Mouse (Mus musculus) liver, embryonic 16.5 days (tissue): ENCODE data around the gene Rnase10. TPM values are rescaled to one million over a fixed set of nuclear protein-coding genes. Genes with fewer than 3 reads are reported as not detected.

Experiments used
- ATAC-seq: fragments of 200-750 bp; cut with Nextera tagmentation; 2 replicates; pipeline ENCODE4 v1.8.0; 2017; ENCODE audit warnings: low read depth, mild to moderate bottlenecking, moderate number of reproducible peaks, moderate library complexity
- H3K27ac ChIP-seq: fragments of 300-500 bp; sonication (generic); 2 replicates; pipeline ENCODE4 v1.5.1; 2014; ENCODE audit warnings: mild to moderate bottlenecking, low read length
- H3K27me3 ChIP-seq: fragments of 300-500 bp; sonication (generic); 2 replicates; pipeline ENCODE4 v1.6.1; 2014; ENCODE audit warnings: low read depth, low read length, mixed read lengths; ENCODE audit not compliant: control insufficient read depth, insufficient read depth
- H3K36me3 ChIP-seq: fragments of 300-500 bp; sonication (generic); 2 replicates; pipeline ENCODE4 v1.6.1; 2014; ENCODE audit warnings: mild to moderate bottlenecking; ENCODE audit not compliant: control insufficient read depth, insufficient read depth
- H3K4me1 ChIP-seq: fragments of 300-500 bp; sonication (generic); 2 replicates; pipeline ENCODE4 v1.6.1; 2014; ENCODE audit warnings: low read depth, low read length, mixed read lengths; ENCODE audit not compliant: control insufficient read depth
- H3K4me2 ChIP-seq: fragments of 300-500 bp; sonication (generic); 2 replicates; pipeline ENCODE4 v1.6.1; 2014; ENCODE audit warnings: low read depth, low read length, mixed read lengths
- H3K4me3 ChIP-seq: fragments of 300-500 bp; sonication (generic); 2 replicates; pipeline ENCODE4 v1.5.1; 2014; ENCODE audit warnings: low read depth, mild to moderate bottlenecking, low read length
- H3K9ac ChIP-seq: fragments of 300-500 bp; sonication (generic); 2 replicates; pipeline ENCODE4 v1.6.1; 2014; ENCODE audit warnings: low read depth, low read length
- H3K9me3 ChIP-seq: fragments of 300-500 bp; sonication (generic); replicated peaks from 2 replicates; pipeline ENCODE4 v1.6.1; 2016; ENCODE audit warnings: low read length; ENCODE audit not compliant: control insufficient read depth
- WGBS: fragments of 180-500 bp; shearing (Covaris S2); extraction: QIAGEN DNeasy Blood & Tissue Kit; methylation state at CpG from one replicate; pipeline ENCODE4 v1.1.7; 2014; ENCODE audit not compliant: insufficient replicate concordance; 5-methylcytosine and 5-hydroxymethylcytosine counted together
- polyA plus RNA-seq: library from polyadenylated mRNA; unstranded; fragments of >200 nt; fragmentation: Nextera tagmentation; extraction: Ambion mirVana; gene quantifications from 2 replicates; pipeline ENCODE4 v1.2.1, GENCODE M21; 2015

Gene Rnase10
- polyA plus RNA-seq, 1 experiment from 2014 or later, result 0.09 TPM

DNA sequence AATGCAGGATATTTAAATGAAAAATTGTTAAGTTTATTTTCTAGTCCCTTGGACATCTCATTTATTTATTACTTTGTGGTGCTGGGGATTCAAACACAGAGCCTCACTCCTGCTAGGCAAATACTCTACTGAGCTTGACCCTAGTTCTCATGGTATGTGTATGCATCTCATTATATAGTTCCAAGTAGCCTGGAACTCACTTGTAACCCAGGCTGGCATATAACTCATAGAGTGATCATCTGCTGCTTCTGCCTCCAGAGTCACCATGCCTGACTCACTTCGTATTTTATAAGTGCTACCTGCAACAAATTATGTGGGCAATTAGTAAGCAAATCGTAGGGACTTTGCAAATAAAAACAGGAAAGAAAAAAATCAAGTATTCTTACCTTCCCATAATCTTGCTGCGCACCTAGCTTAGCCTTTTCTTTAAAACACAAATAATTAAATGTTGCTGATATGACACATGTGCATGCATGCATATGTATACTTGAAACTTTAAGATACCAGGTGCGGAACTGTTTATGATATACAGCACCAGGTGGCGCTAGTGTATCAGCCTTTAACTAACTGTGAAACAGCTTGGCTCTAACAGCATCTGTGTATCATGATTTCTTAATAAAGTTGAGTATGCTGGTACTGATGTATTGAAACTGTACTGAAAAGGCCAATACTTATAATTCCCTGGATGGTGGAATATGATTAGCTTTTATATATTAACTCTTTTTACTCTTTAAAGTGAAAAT, 19.0 kb downstream of the Rnase10 start:
- 26% methylated on average over 5 of the region's 5 CpGs for WGBS
- H3K9ac ChIP-seq, result no peak overlapping the region
- ATAC-seq, result peak; percentile 47; the same call in 1 of the 2 replicates

GRCm38 (mm10) chr14:51027387-51028155, 20.0 kb downstream of the Rnase10 start:
- Histone ChIP-seq H3K4me1 (no peaks in the 10 kb centered on the region), H3K4me3 (no peak overlapping the region), H3K27ac (no peak overlapping the region), H3K9me3 (no peaks in the 10 kb centered on the region), H3K9ac (no peak overlapping the region), H3K36me3 (no peaks in the 10 kb centered on the region), H3K4me2 (no peak overlapping the region), H3K27me3 (no peaks in the 10 kb centered on the region)
- 43% methylated on average over 3 of the region's 3 CpGs for WGBS
- no peak for ATAC-seq

More for the DNA sequence above, 19.0 kb downstream of the Rnase10 start:
- Histone ChIP-seq H3K27ac (no peak overlapping the region), H3K4me3 (no peak overlapping the region), H3K9me3 (no peaks in the 10 kb centered on the region), H3K4me2 (no peak overlapping the region), H3K27me3 (no peaks in the 10 kb centered on the region), H3K4me1 (no peaks in the 10 kb centered on the region), H3K36me3 (no peaks in the 10 kb centered on the region)

GRCm38 (mm10) chr14:51035206-51035605, 27.7 kb downstream of the Rnase10 start:
- H3K4me1 ChIP-seq, result no peaks in the 10 kb centered on the region
- ATAC-seq, result no peak
- H3K4me2 ChIP-seq, result no peak overlapping the region
- H3K9ac ChIP-seq, result no peak overlapping the region
- no peak overlapping the region for H3K4me3 ChIP-seq
- no peaks in the 10 kb centered on the region for H3K36me3 ChIP-seq
- whole genome bisulfite sequencing, result 61% methylated on average over 1 of the region's 1 CpGs
- no peak overlapping the region for H3K27ac ChIP-seq
- no peaks in the 10 kb centered on the region for H3K9me3 ChIP-seq
- no peaks in the 10 kb centered on the region for H3K27me3 ChIP-seq

- 66% methylated on average over 4 of the region's 4 CpGs for WGBS
- Histone ChIP-seq H3K36me3 (no peaks in the 10 kb centered on the region), H3K27me3 (no peaks in the 10 kb centered on the region), H3K4me1 (no peaks in the 10 kb centered on the region), H3K9ac (no peak overlapping the region), H3K4me3 (no peak overlapping the region), H3K4me2 (no peak overlapping the region), H3K9me3 (no peaks in the 10 kb centered on the region), H3K27ac (no peak overlapping the region)
- ATAC-seq, result no peak
These were observed 28.7 kb downstream of the Rnase10 start for GRCm38 (mm10) chr14:51036214-51036613.

DNA sequence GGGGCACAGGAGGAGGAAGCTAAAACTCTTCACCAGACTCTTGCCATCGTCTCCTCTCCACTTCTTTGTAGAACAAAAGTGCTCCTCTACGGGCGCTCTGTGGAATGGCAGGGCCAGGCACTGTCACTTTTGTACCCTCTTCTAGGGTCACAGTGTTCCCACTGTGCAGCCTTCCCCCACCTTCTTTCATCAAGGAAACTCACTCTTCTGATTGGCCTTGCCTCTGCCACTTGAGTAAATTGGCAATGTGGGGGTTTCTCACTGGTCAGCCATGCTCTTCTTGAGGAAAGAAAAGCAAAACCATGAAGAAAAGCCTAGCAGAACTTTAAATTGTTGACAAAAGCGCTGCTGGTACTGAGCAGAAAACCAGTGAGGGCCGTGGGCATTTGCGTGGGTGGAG, 34.2 kb downstream of the Rnase10 start, which contains the start of gene Rnase9:
Gene Rnase9 (minus strand): TSS at position 101 of the 400 bp plus-strand sequence.
- Histone ChIP-seq H3K4me2 (no peak within 1 kb of the TSS), H3K27ac (no peak within 1 kb of the TSS), H3K36me3 (no peaks in the 10 kb centered on the region), H3K27me3 (no peaks in the 10 kb centered on the region), H3K9me3 (no peaks in the 10 kb centered on the region), H3K4me3 (no peak within 1 kb of the TSS), H3K9ac (no peak within 1 kb of the TSS), H3K4me1 (no peaks in the 10 kb centered on the region)
- no peak for ATAC-seq
- 65% methylated on average over 6 of the region's 6 CpGs for WGBS

DNA sequence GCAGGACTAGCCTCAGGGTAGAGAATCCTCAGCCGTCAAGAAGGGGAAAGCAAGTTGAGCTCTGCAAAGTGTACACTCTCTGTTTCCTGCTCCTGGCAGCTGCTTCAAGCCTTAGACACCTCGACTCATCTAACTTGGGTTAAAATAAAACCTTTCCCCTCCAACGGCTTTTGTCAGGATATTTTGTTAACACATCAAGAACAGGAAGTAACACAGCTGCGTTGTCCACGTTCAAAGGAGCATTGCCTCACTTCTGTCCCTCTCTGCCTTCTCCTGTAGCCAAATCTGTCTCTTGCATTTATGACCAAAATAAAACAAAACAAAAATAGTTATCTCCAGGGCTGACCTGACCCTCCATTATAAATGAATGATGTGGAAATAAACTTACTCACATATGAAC, 40.3 kb downstream of the Rnase10 start:
- Histone ChIP-seq H3K27ac (no peak overlapping the region), H3K27me3 (no peaks in the 10 kb centered on the region), H3K4me3 (no peak overlapping the region), H3K36me3 (no peaks in the 10 kb centered on the region), H3K4me1 (no peaks in the 10 kb centered on the region), H3K9ac (no peak overlapping the region), H3K4me2 (no peak overlapping the region), H3K9me3 (no peaks in the 10 kb centered on the region)
- WGBS, result 7% methylated on average over 5 of the region's 5 CpGs
- no peak for ATAC-seq

DNA sequence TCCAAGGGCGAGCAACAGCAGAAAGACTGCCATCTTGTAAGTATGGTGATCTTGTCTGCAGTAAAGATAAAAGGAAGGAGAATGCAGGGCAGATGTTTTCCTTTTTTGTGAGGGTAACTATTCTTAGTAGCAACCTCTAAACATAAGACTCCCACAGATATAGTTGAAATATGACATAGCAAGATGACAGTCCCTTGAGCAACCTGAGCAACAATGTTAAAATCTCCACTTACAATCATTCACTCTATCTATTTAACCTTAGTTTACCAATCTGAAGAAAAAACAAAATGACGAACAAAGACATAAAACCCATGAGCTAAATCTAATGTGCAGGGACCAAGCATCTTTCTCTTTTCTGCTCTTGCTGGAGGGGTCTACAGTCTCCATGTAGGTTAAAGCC, 42.5 kb downstream of the Rnase10 start, which contains the start of gene Rnase11:
Gene Rnase11 (minus strand): TSS at position 101 of the 400 bp plus-strand sequence.
- Histone ChIP-seq H3K4me1 (no peaks in the 10 kb centered on the region), H3K9me3 (no peaks in the 10 kb centered on the region), H3K27me3 (no peaks in the 10 kb centered on the region), H3K27ac (no peak within 1 kb of the TSS), H3K36me3 (no peaks in the 10 kb centered on the region), H3K4me3 (no peak within 1 kb of the TSS), H3K9ac (no peak within 1 kb of the TSS), H3K4me2 (no peak within 1 kb of the TSS)
- no peak for ATAC-seq
- whole genome bisulfite sequencing, result 57% methylated on average over 2 of the region's 2 CpGs

DNA sequence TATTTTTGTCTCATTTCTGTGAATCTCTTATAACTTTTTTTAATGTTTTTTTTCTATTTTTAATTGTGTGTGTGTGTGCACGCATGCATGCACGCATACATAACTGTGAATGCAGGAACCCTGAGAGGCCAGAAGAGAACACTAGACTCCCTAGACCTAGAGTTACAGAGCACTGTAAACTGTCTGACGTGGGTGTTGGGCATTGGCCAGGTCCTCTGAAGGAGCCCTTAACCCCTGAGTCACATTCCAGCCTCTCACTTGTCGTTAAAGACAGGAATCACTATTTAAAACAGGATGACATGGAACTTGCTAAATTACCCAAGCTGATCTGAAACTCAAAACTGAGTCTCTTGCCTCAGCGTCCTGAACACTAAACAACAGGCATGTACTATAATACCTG, 44.4 kb downstream of the Rnase10 start:
- Histone ChIP-seq H3K36me3 (no peaks in the 10 kb centered on the region), H3K9ac (no peak overlapping the region), H3K4me1 (no peaks in the 10 kb centered on the region), H3K27ac (no peak overlapping the region), H3K4me2 (no peak overlapping the region), H3K4me3 (no peak overlapping the region), H3K27me3 (no peaks in the 10 kb centered on the region), H3K9me3 (no peaks in the 10 kb centered on the region)
- WGBS, result 57% methylated on average over 5 of the region's 5 CpGs
- no peak for ATAC-seq

DNA sequence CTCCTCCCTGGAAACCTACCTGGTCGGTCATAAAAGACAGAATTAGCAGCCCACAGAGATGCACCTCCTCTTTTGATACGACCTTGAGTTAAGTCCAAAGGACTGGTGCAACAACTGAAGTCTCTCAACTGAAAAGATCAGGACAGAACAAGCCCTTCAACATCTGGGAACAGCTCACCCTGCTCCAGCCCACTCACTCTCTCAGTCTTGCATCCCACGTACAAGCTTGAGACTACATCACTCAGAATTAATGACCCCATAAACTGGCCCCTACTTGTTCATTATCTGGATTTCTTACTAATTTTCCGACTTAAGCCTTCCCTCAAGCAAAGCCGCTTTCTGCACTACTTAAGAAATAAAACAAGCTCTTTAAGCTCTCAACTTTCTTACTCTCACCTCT, 45.6 kb downstream of the Rnase10 start:
- Histone ChIP-seq H3K4me2 (no peak overlapping the region), H3K27ac (no peak overlapping the region), H3K27me3 (no peaks in the 10 kb centered on the region), H3K4me3 (no peak overlapping the region), H3K9ac (no peak overlapping the region), H3K4me1 (peaks cover 6% of the 10 kb centered on the region), H3K36me3 (no peaks in the 10 kb centered on the region), H3K9me3 (no peaks in the 10 kb centered on the region)
- no peak for ATAC-seq
- 60% methylated on average over 5 of the region's 5 CpGs for WGBS
